Mouse (Mus musculus) liver, postnatal 0 days (tissue): Measurements from ENCODE around the gene Map1a.

Experiments used
- CTCF ChIP-seq: sonication (generic); IDR thresholded peaks from 2 replicates; pipeline ENCODE4 v1.5.1; 2016; ENCODE audit warnings: antibody characterized with exemption, low read depth
- EP300 ChIP-seq: IDR thresholded peaks from 2 replicates; pipeline ENCODE4 v1.6.1; 2016; ENCODE audit warnings: antibody characterized with exemption, low read depth, mild to moderate bottlenecking

GRCm38 (mm10) chr2:121296754-121297231 is 7.4 kb downstream of the Map1a start:
- no peak for TF ChIP-seq CTCF
- no peak for TF ChIP-seq EP300
